Mouse (Mus musculus) frontal cortex, postnatal 14 days (tissue): ENCODE measurements around the gene Tmod4.
"Not testable (repeated sequence)": the region's sequence is repeated elsewhere in the genome, so short reads cannot be mapped to it uniquely, and the experiment has no call there.

Experiments
- DNase-seq, 2 experiments: peaks; one replicate each; pipeline ENCODE4 v3.0.0; 2022; ENCODE audit warnings: low spot score in 2 of 2

Gene Tmod4

GRCm38 (mm10) chr3:95124246-95124645 is at the start of gene Tmod4:
TSS of gene Tmod4 (plus strand) at chr3:95124476.
- DNase-seq = no peak

GRCm38 (mm10) chr3:95088071-95088470 is 36.2 kb upstream of the Tmod4 start:
- DNase-seq = no peak

DNA sequence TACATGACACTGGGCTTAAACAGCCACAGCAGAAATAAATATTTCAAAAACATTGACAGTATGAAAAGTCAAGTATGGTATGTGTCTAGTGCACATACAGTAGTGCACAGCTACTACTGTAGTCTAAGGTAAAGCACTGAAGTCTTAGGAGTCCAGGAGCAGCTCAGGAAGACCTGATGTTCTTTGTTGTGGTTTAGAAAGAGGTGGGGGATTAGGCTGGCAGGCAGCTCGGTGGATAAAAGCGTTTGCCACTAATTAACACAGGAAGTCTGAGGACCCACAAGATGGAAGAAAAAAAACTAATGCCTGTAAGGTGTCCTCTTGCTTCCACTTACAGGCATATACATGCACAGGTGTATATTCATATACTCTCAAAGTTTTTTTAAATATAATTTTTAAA is 23.4 kb upstream of the Tmod4 start:
- DNase-seq = no peak

DNA sequence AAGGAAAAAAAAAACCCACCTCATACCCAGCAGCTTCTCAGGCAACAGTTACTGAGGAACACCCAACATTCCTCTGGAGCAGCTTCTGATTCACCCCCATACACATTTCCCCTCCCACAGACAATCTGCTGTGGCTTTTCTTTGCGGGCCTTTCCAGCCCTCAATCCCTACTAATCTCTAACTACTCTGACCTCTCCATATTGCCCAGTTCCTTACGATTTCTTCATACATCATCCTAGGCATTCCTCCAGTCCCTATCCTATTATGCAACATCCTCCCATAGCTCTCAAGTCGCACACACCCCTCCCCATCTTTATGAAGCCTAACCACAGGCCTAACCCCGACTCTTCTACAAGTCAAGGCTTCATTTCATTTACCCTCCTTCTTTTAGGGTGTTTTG is 19.2 kb upstream of the Tmod4 start:
- DNase-seq = no peak

DNA sequence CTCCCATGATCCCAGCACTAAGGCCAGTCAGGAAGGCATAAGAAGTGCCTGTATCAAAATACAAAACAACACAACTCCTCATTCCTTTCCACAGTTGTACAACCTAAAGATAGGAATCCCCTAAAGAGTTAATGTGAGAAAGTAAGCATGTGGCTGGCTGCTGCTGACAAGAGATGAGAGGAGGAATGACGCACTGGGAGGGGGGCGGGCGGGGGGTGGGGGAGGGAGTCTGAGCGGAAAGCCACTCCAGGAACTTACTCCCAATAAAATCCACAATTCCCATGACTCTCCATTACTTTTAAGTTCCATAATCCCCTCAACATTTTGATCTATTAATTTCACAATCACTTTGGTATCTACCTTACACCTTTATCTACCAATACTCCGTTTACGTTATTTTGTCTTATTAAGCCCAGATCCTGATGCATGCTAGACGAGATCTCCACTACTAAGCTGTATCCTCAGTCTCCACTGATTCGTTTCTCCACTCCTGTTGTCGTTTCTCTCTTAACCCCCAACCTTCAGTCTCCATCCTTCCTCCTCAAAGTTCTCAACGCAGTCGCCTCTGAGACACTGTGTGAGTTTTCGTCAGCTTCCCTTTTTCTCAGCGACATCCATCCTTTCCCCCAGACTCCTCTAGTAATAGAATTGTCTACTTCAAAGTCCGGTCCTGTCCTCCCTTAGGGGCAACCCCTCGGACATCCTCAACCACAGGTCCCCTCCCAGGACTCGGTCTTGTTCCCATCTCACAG is 18.5 kb upstream of the Tmod4 start:
- no peak for DNase-seq

DNA sequence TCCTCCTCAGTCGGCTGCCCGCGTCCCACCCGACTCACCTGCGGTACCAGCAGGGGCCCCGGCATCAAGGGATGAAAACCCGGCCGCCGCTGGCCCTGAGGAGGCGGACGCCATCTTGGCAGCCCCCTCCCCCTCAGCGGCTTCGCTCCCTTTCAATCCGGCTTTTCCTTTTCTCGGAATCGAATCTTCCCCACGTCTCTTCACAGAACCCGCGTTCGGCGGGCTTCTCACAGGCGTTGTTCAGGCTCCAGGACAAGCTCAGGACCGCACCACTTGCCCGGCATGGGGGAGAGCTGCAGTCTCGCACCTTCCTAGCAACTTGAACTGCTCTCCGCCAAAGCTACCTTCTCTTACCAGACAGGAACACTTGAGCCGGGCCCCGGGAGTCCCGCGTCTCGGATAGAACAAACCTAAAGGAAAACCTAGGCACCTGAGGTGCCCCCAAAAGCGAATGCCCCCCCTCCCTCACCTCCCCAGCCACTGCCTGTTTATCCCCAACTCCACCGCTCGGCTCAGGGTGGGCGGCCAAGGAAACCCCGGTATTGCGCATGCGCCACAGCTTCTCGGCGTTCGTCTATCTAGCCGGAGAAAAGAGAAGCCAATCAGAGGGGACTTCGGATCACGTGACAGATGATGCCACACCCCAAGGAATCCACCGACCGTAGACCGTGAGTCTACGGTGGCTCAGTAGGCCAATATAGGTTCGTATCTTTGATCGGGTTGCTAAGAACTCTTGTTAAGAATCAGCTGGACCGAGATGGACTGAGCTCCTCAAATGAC is 17.7 kb upstream of the Tmod4 start, which contains the start of gene Pip5k1a:
Gene Pip5k1a, minus strand, starts transcription at position 593 of the 780 bp plus-strand sequence.
- peak; percentile 96 to 97 for DNase-seq

DNA sequence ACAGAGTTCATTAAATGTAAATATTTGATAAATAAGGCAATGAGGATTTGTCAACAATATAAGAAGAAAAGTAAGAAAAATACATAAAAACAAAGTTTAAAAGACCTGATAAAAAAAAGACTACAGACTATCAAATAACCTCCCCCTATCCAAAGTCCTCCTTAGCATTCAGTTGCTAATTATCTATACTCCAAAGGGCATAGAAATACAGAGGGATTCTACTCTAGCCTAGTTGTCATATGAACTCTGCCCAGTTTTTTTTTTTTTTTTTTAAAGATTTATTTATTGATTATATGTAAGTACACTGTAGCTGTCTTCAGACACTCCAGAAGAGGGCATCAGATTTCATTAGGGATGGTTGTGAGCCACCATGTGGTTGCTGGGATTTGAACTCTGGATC is 17.0 kb upstream of the Tmod4 start:
- DNase-seq = not testable (repeated sequence)

DNA sequence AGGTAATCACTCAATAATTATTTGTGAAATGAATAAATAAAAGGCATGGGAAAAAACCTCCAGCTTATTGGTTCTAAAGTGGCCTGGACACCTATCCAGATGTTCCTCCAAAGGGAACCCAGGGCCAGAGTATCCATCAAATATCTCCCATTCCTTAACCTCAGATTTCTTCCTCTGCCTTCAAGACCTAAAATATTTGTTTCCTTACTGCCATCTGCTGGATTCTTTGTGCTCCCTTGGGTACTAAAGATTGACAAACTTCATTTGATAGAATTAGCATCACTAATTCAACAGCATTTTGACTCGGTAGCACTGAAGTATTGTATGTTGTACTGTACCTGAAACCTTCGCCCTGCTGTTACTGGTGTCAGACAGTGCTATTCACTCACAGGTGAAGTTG is 16.4 kb upstream of the Tmod4 start:
- no peak for DNase-seq

- DNase-seq = peak; percentile 83 to 87
Observed at GRCm38 (mm10) chr3:95110911-95111726, 13.2 kb upstream of the Tmod4 start, which contains the start of gene Vps72. TSS of gene Vps72 (plus strand) at chr3:95111022.

DNA sequence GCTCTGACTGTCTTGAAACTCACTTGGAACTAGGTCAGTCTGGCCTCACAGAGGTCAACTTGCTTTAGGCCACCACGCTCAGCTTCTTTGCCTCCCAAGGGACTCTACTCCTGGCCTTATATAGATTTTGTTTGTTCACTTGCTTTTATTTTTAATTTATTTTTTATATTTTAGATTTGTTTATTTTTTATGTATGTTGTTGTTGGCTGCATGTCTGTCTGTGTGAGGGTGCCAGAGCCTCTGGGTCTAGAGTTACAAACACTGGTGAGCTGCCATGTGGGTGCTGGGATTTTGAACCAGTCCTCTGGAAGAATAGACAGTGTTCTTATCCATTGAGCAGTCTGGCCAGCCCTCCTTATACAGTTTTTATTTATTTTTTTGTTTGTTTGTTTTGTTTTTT is 11.5 kb upstream of the Tmod4 start:
- no peak for DNase-seq

DNA sequence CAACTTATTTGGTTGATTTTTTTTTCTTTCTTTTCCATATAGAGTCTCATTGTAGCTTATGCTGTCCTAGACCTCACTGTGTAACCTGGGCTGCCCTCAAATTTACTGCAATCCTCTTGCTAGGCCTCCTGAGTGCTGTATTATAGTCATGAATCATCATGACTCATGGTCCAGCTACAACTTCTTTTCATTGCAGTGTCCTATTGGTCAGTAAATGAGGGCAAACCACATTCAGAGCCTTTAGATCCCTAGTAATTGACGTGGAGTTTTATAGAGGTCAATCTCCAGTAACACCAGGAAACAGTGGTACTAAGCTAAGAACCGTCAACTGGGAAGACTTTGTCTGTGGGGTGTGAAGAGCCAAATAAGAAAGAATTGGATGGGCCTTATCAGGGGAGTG is 6.5 kb upstream of the Tmod4 start:
- no peak for DNase-seq

DNA sequence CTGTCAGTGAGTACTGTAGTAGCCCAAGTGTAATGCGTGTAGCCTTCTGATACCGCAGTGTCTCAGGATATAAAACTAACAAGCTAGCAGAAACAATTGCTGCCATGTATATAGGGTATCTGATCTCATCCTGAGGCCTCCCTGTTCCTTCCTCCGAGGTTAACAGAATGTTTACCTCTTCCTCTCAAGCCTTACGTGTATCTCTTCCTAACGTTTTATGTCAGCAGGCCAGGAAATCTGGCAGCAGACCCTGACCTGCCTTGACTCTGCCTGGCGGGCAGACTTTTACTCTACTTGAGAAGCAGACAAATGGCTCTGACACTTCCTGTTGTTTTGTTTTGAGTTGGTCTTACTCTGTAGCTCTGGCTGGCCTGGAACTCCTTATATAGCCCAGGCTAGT is 2.7 kb upstream of the Tmod4 start:
- no peak for DNase-seq

DNA sequence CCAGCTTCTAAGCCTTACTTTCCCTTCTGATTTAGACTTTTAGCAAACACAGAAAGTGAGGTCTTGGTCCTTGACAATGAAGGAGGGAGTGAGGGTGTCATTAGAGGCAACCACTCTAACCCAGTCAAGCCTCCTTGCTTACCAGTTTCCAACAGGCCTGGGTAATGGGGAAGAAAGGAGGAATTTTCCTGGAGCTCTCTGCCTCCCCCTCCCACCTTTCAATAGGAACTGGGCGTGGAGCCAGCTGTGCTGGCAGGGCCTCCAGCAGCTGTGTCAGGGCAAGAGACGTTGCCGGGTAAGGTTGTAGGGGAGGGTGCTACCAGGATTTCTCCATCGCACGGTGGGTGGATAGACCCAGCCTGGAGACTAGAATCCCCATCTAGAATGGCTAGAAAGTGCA is 696 bp downstream of the Tmod4 start:
- no peak for DNase-seq

DNA sequence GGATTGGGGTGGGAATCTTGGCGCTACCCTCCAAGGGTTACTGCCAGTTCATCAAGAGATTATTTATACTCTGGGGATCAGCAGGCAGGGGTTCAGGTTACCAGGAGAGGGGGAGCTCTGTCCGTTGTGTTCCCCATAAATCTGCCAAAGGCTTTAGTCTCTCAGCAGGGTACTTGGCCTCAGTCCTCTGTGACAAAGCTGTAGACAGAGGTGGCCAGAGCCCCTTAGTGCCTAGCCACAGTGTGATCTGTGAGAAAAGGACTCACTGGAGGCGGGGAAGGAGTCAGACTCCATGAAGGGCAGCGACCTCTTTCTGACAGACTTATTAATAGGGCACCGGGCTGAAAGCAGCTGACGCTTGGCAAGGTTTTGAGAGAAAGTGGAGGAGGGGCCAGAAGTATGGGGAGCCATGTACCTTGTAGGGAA is 5.0 kb downstream of the Tmod4 start:
- no peak for DNase-seq

GRCm38 (mm10) chr3:95130081-95130480 is 5.8 kb downstream of the Tmod4 start:
- no peak for DNase-seq

- DNase-seq = not testable (repeated sequence)
Observed at GRCm38 (mm10) chr3:95132389-95132788, 8.1 kb downstream of the Tmod4 start.

GRCm38 (mm10) chr3:95133176-95133575 is 8.9 kb downstream of the Tmod4 start:
- no peak for DNase-seq

DNA sequence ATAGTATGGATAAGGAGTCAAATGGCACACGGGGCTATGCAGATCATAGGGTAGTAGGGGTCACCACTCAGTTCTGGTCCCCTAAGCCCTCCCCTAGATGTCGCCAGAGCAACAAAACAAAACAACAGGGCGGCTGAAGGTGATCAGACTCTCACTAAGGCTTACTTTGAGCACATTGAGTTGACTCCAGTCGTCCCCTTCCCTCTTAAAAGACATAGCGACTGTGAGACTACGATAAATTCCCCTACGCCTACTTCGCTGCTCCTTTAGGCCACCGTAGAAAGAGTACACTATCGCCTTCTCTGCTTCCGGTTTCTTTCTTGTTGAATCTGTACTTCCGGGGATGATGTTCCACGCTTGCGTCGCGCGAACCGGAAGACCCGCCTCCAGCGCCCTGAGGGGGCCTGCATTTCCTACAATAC is 9.4 kb downstream of the Tmod4 start, which contains the start of the genes Scnm1 and Lysmd1:
Gene Scnm1, minus strand, starts transcription at position 332 of the 422 bp plus-strand sequence.
Gene Lysmd1, plus strand, starts transcription at position 409 of the 422 bp plus-strand sequence.
- DNase-seq = peak; percentile 83 to 91

DNA sequence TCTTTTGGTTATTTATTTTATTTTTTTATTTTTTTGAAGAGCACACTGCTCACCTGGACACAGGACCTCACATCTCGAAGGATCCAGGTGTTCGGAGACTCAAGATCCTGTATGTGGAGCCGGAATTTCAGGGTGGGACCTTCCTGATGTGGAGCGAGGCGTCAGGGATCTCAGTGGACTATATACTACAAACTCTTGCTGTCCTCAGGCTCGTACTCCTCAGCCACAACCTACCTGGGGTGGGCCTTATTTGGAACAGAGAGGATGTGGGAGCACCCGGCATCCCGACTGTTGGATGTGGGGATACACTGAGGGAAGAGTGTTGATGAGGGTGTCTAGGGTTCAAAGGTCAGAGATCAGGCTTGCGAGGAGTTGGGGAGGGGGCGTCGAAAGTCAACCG is 9.9 kb downstream of the Tmod4 start:
- DNase-seq = not testable (repeated sequence)

DNA sequence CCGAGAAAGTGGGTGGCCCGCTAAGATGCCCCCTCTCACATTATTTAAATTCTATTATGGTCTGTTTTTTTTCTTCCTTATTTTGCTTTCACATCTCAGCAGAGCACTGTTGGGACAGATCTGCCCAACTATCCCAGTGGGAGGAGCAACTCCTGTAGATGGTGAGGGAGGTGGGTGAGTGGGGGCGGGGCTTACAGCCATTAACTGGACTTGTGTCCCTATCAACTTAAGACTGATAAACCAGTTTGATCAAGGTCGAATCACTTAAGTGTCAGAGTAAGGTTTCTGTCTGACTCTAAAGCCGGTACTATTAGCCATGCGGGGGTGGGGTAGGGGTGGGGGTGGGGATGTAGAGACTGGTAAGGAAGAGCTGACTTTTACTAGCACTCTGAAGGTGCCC is 10.7 kb downstream of the Tmod4 start:
- peak in 1 of 2 experiments; percentile 34 for DNase-seq

- DNase-seq = no peak
Observed at GRCm38 (mm10) chr3:95135433-95136052, 11.3 kb downstream of the Tmod4 start.
